Mouse (Mus musculus): ENCODE measurements around the gene Usp16. TPM values are rescaled to one million over a fixed set of nuclear protein-coding genes. Genes with fewer than 3 reads are reported as not detected.
"Not testable (repeated sequence)": the region's sequence is repeated elsewhere in the genome, so short reads cannot be mapped to it uniquely, and the experiment has no call there.

The Usp16 gene
- polyA plus RNA-seq, 1 experiment from 2014 or later, result 43.5 TPM

GRCm38 (mm10) chr16:87458752-87459151, 4.2 kb downstream of the Usp16 start:
- H3K27ac ChIP-seq (ENCODE audit: low read length), result no peak overlapping the region
- no peak overlapping the region for H3K4me3 ChIP-seq (ENCODE audit: low read depth, low read length)
- no peak overlapping the region for H3K4me2 ChIP-seq (replicated peaks; ENCODE audit: low read depth, low read length)
- no peaks in the 10 kb centered on the region for H3K36me3 ChIP-seq (ENCODE audit: insufficient read depth, low read length)
- no peak overlapping the region for H3K9ac ChIP-seq (replicated peaks; ENCODE audit: low read depth)
- DNase-seq (ENCODE audit: low spot score), result no peak
- no peak for TF ChIP-seq CTCF (IDR thresholded peaks at IDR 0.05)
- no peak for TF ChIP-seq EP300 (IDR thresholded peaks at IDR 0.05)
- H3K27me3 ChIP-seq (replicated peaks; ENCODE audit: insufficient read depth, low read length), result no peaks in the 10 kb centered on the region
- ATAC-seq, result no peak
- WGBS, result 96% methylated on average over 3 of the region's 3 CpGs
- H3K4me1 ChIP-seq (ENCODE audit: insufficient read depth, low read depth, low read length), result peaks cover 5% of the 10 kb centered on the region; the same call in 1 of the 2 replicates
- H3K9me3 ChIP-seq (ENCODE audit: low read length), result no peaks in the 10 kb centered on the region

DNA sequence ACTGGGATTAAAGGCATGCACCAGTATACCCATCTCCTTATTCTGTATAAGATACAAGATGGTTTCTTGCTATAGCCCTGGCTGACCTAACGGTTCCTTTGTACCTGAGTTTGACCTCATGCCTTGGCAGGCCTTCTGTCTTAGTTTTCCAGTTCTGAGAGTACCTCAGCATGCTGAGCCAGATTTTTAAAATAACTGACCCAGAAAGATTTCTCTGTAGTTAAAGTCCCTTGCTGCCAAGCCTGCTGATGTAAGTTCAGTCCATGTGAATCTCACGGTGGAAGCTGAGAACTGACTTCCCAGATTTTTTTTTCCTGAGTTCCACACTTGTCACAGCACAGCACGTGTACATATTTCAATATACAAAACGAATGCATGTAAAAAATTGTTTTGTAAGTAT, 16.1 kb downstream of the Usp16 start:
- Histone ChIP-seq H3K36me3 (ENCODE audit: insufficient read depth, low read length) (peaks cover 50% of the 10 kb centered on the region; the same call in 1 of the 2 replicates), H3K4me2 (replicated peaks; ENCODE audit: low read depth, low read length) (no peak overlapping the region), H3K27me3 (replicated peaks; ENCODE audit: insufficient read depth, low read length) (no peaks in the 10 kb centered on the region), H3K4me3 (ENCODE audit: low read depth, low read length) (no peak overlapping the region), H3K27ac (ENCODE audit: low read length) (no peak overlapping the region), H3K9me3 (ENCODE audit: low read length) (no peaks in the 10 kb centered on the region), H3K4me1 (ENCODE audit: insufficient read depth, low read depth, low read length) (no peaks in the 10 kb centered on the region), H3K9ac (replicated peaks; ENCODE audit: low read depth) (no peak overlapping the region)
- WGBS, result 81% methylated on average over 4 of the region's 4 CpGs
- no peak for DNase-seq (ENCODE audit: low spot score)
- no peak for ATAC-seq
- TF ChIP-seq EP300 (IDR thresholded peaks at IDR 0.05) (no peak), CTCF (IDR thresholded peaks at IDR 0.05) (no peak)

DNA sequence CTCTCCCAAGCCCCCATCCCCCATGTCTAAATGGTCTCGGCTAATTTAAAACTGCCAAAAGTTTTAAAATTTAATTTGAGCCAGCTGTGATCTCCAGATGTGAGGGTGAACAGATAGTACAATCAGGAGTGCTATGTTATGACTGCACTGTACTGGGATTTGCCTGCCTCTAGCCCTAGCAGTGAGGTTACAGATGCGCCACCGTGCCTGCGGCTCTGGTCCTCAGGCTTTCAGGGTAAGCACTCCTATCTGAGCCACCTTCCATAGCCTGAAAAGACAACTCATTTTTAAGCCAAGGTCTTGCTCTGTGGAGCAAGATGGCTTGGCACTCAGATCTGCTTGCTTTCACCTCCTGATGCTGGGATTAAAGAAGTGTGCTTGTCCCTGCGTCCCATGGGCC, 29.9 kb downstream of the Usp16 start:
- Histone ChIP-seq H3K9me3 (ENCODE audit: low read length) (no peaks in the 10 kb centered on the region), H3K9ac (replicated peaks; ENCODE audit: low read depth) (no peak overlapping the region), H3K27ac (ENCODE audit: low read length) (no peak overlapping the region), H3K36me3 (ENCODE audit: insufficient read depth, low read length) (peaks cover 44% of the 10 kb centered on the region; the same call in 1 of the 2 replicates), H3K4me3 (ENCODE audit: low read depth, low read length) (no peak overlapping the region), H3K27me3 (replicated peaks; ENCODE audit: insufficient read depth, low read length) (no peaks in the 10 kb centered on the region), H3K4me1 (ENCODE audit: insufficient read depth, low read depth, low read length) (no peaks in the 10 kb centered on the region), H3K4me2 (replicated peaks; ENCODE audit: low read depth, low read length) (no peak overlapping the region)
- no peak for TF ChIP-seq EP300 (IDR thresholded peaks at IDR 0.05)
- no peak for TF ChIP-seq CTCF (IDR thresholded peaks at IDR 0.05)
- WGBS, result 92% methylated on average over 5 of the region's 5 CpGs
- DNase-seq (ENCODE audit: low spot score), result no peak
- no peak for ATAC-seq

GRCm38 (mm10) chr16:87486739-87487138, 32.2 kb downstream of the Usp16 start:
- DNase-seq (ENCODE audit: low spot score), result no peak
- ATAC-seq, result no peak
- 94% methylated on average over 5 of the region's 5 CpGs for WGBS
- Histone ChIP-seq H3K36me3 (ENCODE audit: insufficient read depth, low read length) (peaks cover 56% of the 10 kb centered on the region; the same call in 1 of the 2 replicates), H3K9ac (replicated peaks; ENCODE audit: low read depth) (no peak overlapping the region), H3K9me3 (ENCODE audit: low read length) (no peaks in the 10 kb centered on the region), H3K27me3 (replicated peaks; ENCODE audit: insufficient read depth, low read length) (no peaks in the 10 kb centered on the region), H3K27ac (ENCODE audit: low read length) (no peak overlapping the region), H3K4me1 (ENCODE audit: insufficient read depth, low read depth, low read length) (no peaks in the 10 kb centered on the region), H3K4me3 (ENCODE audit: low read depth, low read length) (no peak overlapping the region), H3K4me2 (replicated peaks; ENCODE audit: low read depth, low read length) (no peak overlapping the region)
- no peak for TF ChIP-seq EP300 (IDR thresholded peaks at IDR 0.05)
- no peak for TF ChIP-seq CTCF (IDR thresholded peaks at IDR 0.05)

GRCm38 (mm10) chr16:87488605-87489004, 34.1 kb downstream of the Usp16 start:
- H3K4me2 ChIP-seq (replicated peaks; ENCODE audit: low read depth, low read length), result no peak overlapping the region
- H3K9ac ChIP-seq (replicated peaks; ENCODE audit: low read depth), result no peak overlapping the region
- DNase-seq (ENCODE audit: low spot score), result no peak
- peaks cover 58% of the 10 kb centered on the region; the same call in 1 of the 2 replicates for H3K36me3 ChIP-seq (ENCODE audit: insufficient read depth, low read length)
- no peak overlapping the region for H3K27ac ChIP-seq (ENCODE audit: low read length)
- 68% methylated on average over 2 of the region's 2 CpGs for WGBS
- no peak overlapping the region for H3K4me3 ChIP-seq (ENCODE audit: low read depth, low read length)
- H3K4me1 ChIP-seq (ENCODE audit: insufficient read depth, low read depth, low read length), result no peaks in the 10 kb centered on the region
- TF ChIP-seq CTCF (IDR thresholded peaks at IDR 0.05) (no peak), EP300 (IDR thresholded peaks at IDR 0.05) (no peak)
- no peak for ATAC-seq
- H3K9me3 ChIP-seq (ENCODE audit: low read length), result no peaks in the 10 kb centered on the region
- no peaks in the 10 kb centered on the region for H3K27me3 ChIP-seq (replicated peaks; ENCODE audit: insufficient read depth, low read length)

GRCm38 (mm10) chr16:87492191-87492792, 37.8 kb downstream of the Usp16 start:
- not testable (repeated sequence) for ATAC-seq; H3K27ac ChIP-seq (ENCODE audit: low read length); DNase-seq (ENCODE audit: low spot score); H3K9ac ChIP-seq (replicated peaks; ENCODE audit: low read depth); H3K9me3 ChIP-seq (ENCODE audit: low read length); H3K4me2 ChIP-seq (replicated peaks; ENCODE audit: low read depth, low read length); H3K27me3 ChIP-seq (replicated peaks; ENCODE audit: insufficient read depth, low read length); H3K4me3 ChIP-seq (ENCODE audit: low read depth, low read length); H3K4me1 ChIP-seq (ENCODE audit: insufficient read depth, low read depth, low read length)
- peaks cover 32% of the 10 kb centered on the region; the same call in 1 of the 2 replicates for H3K36me3 ChIP-seq (ENCODE audit: insufficient read depth, low read length)
- 93% methylated on average over 12 of the region's 12 CpGs for WGBS
